Comparison of ENCODE assay signal across 16 mouse cellular contexts in the genomic region with DNA sequence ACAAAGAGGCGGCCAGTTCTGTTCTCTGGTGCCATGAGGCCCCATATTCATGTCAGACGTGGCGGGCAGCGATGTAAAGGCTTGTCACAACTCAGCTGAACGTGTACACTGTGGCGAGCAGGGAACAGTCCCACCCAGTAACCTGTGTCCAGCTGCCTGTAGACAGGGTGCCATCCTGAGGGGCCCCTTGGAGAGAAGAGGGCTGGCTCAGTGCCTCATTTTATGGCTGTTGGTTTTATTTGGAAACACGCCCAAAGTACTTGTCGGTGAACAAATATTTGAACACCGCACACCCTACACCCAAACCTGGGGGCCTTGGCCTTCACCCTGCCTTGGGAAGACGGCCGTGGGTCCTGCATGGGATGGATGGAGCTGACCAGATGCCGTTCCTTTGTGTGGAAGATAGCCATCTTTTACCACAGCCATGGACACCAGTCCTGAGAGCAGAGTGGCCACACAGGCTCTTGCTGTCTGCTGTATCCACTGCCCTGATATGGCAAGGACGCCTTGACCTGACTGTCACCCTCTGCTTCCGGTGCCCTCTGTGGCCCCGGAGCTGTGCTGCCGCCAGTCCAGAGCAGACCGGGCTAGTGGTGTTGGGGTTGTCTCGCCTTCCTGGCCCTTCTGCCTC. TPM values are rescaled to one million over a fixed set of nuclear protein-coding genes. Genes with fewer than 3 reads are reported as not detected.
DNase-seq lines count a peak whose midpoint lies in the region; ATAC-seq and TF ChIP-seq lines count a peak whose summit lies in the region.
"Had no signal": no experiment of that assay in that cellular context is flagged by ENCODE, and none has a peak within 500 bp of the region (broad histone marks: within the 10 kb centered on the region; RNA-seq: fewer than 3 reads in every experiment).

No protein-coding gene starts in this region.

- H3K27ac ChIP-seq in midbrain, embryonic 10.5 days (replicated peaks) = 0 out of 2 replicates have a peak overlapping the region, but pooled peaks have one; percentile 5
- H3K27ac ChIP-seq in midbrain, embryonic 16.5 days (ENCODE audit: low read length) = no peak overlapping the region
- H3K27ac ChIP-seq in liver, postnatal 0 days (ENCODE audit: low read depth) = no peak overlapping the region
- peak overlapping the region; percentile 41; the same call in 1 of the 2 replicates for H3K27ac ChIP-seq in stomach, embryonic 14.5 days (ENCODE audit: low read length)
- H3K27ac ChIP-seq: forebrain, embryonic 13.5 days; liver, embryonic 14.5 days had no signal

- H3K4me2 ChIP-seq in midbrain, embryonic 16.5 days (ENCODE audit: low read length) = no peak overlapping the region
- no peak overlapping the region for H3K4me2 ChIP-seq in liver, postnatal 0 days (ENCODE audit: low read depth, low read length)
- H3K4me2 ChIP-seq in stomach, embryonic 14.5 days (replicated peaks; ENCODE audit: low read depth, low read length) = 0 out of 2 replicates have a peak overlapping the region, but pooled peaks have one; percentile 8
- H3K4me2 ChIP-seq: forebrain, embryonic 13.5 days had no signal

- no peak for ATAC-seq in midbrain, embryonic 16.5 days
- ATAC-seq in liver, postnatal 0 days = peak; percentile 26; the same call in 1 of the 2 replicates
- ATAC-seq in stomach, embryonic 14.5 days (ENCODE audit: insufficient number of reproducible peaks, insufficient read depth, low FRiP score, low read depth) = peak; percentile 65; the same call in 1 of the 2 replicates
- no peak for ATAC-seq in megakaryocyte progenitor cell, adult 5-6 weeks (replicated peaks; ENCODE audit: poor library complexity)
- ATAC-seq: forebrain, embryonic 13.5 days had no signal

- 92% methylated on average over 18 of the region's 18 CpGs for WGBS in midbrain, embryonic 10.5 days
- 85% methylated on average over 18 of the region's 18 CpGs for WGBS in midbrain, embryonic 16.5 days
- WGBS in liver, postnatal 0 days (ENCODE audit: insufficient replicate concordance) = 60% methylated on average over 18 of the region's 18 CpGs
- WGBS in stomach, embryonic 14.5 days = 68% methylated on average over 18 of the region's 18 CpGs

- no peak overlapping the region for H3K9ac ChIP-seq in midbrain, embryonic 16.5 days (ENCODE audit: low read depth, low read length)
- no peak overlapping the region; the same call in 1 of the 2 replicates for H3K9ac ChIP-seq in liver, postnatal 0 days (replicated peaks)
- no peak overlapping the region for H3K9ac ChIP-seq in stomach, embryonic 14.5 days (replicated peaks; ENCODE audit: low read depth, low read length)
- H3K9ac ChIP-seq: liver, embryonic 14.5 days had no signal

- no peak overlapping the region for H3K4me3 ChIP-seq in midbrain, embryonic 10.5 days
- no peak overlapping the region for H3K4me3 ChIP-seq in midbrain, embryonic 16.5 days (ENCODE audit: low read depth, low read length)
- no peak overlapping the region for H3K4me3 ChIP-seq in liver, postnatal 0 days (ENCODE audit: low read depth, low read length)
- no peak overlapping the region for H3K4me3 ChIP-seq in stomach, embryonic 14.5 days (ENCODE audit: low read depth, low read length)
- H3K4me3 ChIP-seq: forebrain, embryonic 13.5 days had no signal

- TF ChIP-seq EP300 in liver, postnatal 0 days (IDR thresholded peaks at IDR 0.05; ENCODE audit: low read depth) = no peak

- no peak for TF ChIP-seq CTCF in liver, postnatal 0 days (IDR thresholded peaks at IDR 0.05; ENCODE audit: low read depth)

- peaks cover 66% of the 10 kb centered on the region for H3K4me1 ChIP-seq in midbrain, embryonic 10.5 days
- peaks cover 17% of the 10 kb centered on the region for H3K4me1 ChIP-seq in midbrain, embryonic 16.5 days (ENCODE audit: control insufficient read depth, insufficient read depth, low read length)
- H3K4me1 ChIP-seq in liver, postnatal 0 days (ENCODE audit: insufficient read depth) = peaks cover 14% of the 10 kb centered on the region
- peaks cover 25% of the 10 kb centered on the region for H3K4me1 ChIP-seq in stomach, embryonic 14.5 days (ENCODE audit: control insufficient read depth, insufficient read depth, low read length)

- DNase-seq in heart, adult 11 months = peak; percentile 90
- no peak for DNase-seq in heart, postnatal 14 days
- no peak for DNase-seq in midbrain, embryonic 10.5 days (ENCODE audit: low spot score)
- DNase-seq in liver, postnatal 0 days = no peak
- no peak for DNase-seq in gastrocnemius, postnatal 4 days (ENCODE audit: low spot score in 2 of 2)
- DNase-seq: adrenal gland, postnatal 14 days; cerebellum, adult 11 months; gastrocnemius, postnatal 36 days; kidney, adult 9 months; layer of hippocampus, postnatal 36 days had no signal

- intact Hi-C loops in heart, postnatal 14 days (cut with DNase I) = no loop called here

- no peaks in the 10 kb centered on the region for H3K9me3 ChIP-seq in midbrain, embryonic 10.5 days (replicated peaks)
- H3K9me3 ChIP-seq in midbrain, embryonic 16.5 days (replicated peaks; ENCODE audit: control insufficient read depth, low read length, poor library complexity, severe bottlenecking) = no peaks in the 10 kb centered on the region
- H3K9me3 ChIP-seq in liver, postnatal 0 days (ENCODE audit: low read length) = no peaks in the 10 kb centered on the region
- H3K9me3 ChIP-seq in stomach, embryonic 14.5 days (ENCODE audit: control insufficient read depth, low read depth, low read length) = no peaks in the 10 kb centered on the region
- H3K9me3 ChIP-seq: forebrain, embryonic 13.5 days had no signal

- H3K36me3 ChIP-seq in midbrain, embryonic 10.5 days = peaks cover 97% of the 10 kb centered on the region
- H3K36me3 ChIP-seq in midbrain, embryonic 16.5 days (ENCODE audit: control insufficient read depth, insufficient read depth, low read length) = peaks cover 28% of the 10 kb centered on the region
- H3K36me3 ChIP-seq in liver, postnatal 0 days (replicated peaks; ENCODE audit: insufficient read depth, low read length) = peaks cover 76% of the 10 kb centered on the region
- peaks cover 64% of the 10 kb centered on the region for H3K36me3 ChIP-seq in stomach, embryonic 14.5 days (ENCODE audit: control insufficient read depth, insufficient read depth, low read length)

- no peaks in the 10 kb centered on the region for H3K27me3 ChIP-seq in midbrain, embryonic 10.5 days (ENCODE audit: low read depth, poor library complexity, severe bottlenecking)
- no peaks in the 10 kb centered on the region for H3K27me3 ChIP-seq in midbrain, embryonic 16.5 days (ENCODE audit: control insufficient read depth, insufficient read depth, low read depth, low read length)
- no peaks in the 10 kb centered on the region for H3K27me3 ChIP-seq in liver, postnatal 0 days (ENCODE audit: insufficient read depth, low read length)
- H3K27me3 ChIP-seq in stomach, embryonic 14.5 days (ENCODE audit: control insufficient read depth, insufficient read depth, low read length) = no peaks in the 10 kb centered on the region
- H3K27me3 ChIP-seq: forebrain, embryonic 13.5 days had no signal

RNA-seq across cellular contexts. Expression of a gene that starts 8.1 kb away (rescaled TPM):
- 10 to 100 TPM; 19.6 to 27.0 TPM for total RNA-seq in heart, postnatal 14 days (2021)
- 32.6 and 35.2 TPM in 2 replicates for polyA plus RNA-seq in midbrain, embryonic 10.5 days (2016; fragmentation: Nextera tagmentation; extraction: Ambion mirVana)
- 9.7 and 11.5 TPM in 2 replicates for polyA plus RNA-seq in midbrain, embryonic 16.5 days (2015; fragmentation: Nextera tagmentation; extraction: Ambion mirVana)
- 15.1 TPM in 2 replicates for polyA plus RNA-seq in liver, postnatal 0 days (2015; fragmentation: Nextera tagmentation; extraction: Ambion mirVana)
- polyA plus RNA-seq in stomach, embryonic 14.5 days (2014; fragmentation: Nextera tagmentation; extraction: Ambion mirVana) = 26.2 and 26.6 TPM in 2 replicates
- total RNA-seq in megakaryocyte progenitor cell, adult 5-6 weeks (2015) = 76.5 and 77.3 TPM in 2 replicates
- 152 and 159 TPM in 2 replicates for total RNA-seq in megakaryocyte progenitor cell, adult 5-6 weeks (2017)
- total RNA-seq in gastrocnemius, postnatal 4 days (2021) = 10 to 100 TPM; 43.3 to 44.1 TPM

RNA-seq across cellular contexts. Expression of a gene that starts 34.0 kb away (rescaled TPM):
- not detected for total RNA-seq in heart, postnatal 14 days (2021)
- 0.05 TPM in 1 of 2 replicates, not detected in the other for polyA plus RNA-seq in midbrain, embryonic 10.5 days (2016; fragmentation: Nextera tagmentation; extraction: Ambion mirVana)
- not detected in 2 replicates for polyA plus RNA-seq in midbrain, embryonic 16.5 days (2015; fragmentation: Nextera tagmentation; extraction: Ambion mirVana)
- polyA plus RNA-seq in liver, postnatal 0 days (2015; fragmentation: Nextera tagmentation; extraction: Ambion mirVana) = not detected in 2 replicates
- not detected in 2 replicates for polyA plus RNA-seq in stomach, embryonic 14.5 days (2014; fragmentation: Nextera tagmentation; extraction: Ambion mirVana)
- not detected in 2 replicates for total RNA-seq in megakaryocyte progenitor cell, adult 5-6 weeks (2015)
- total RNA-seq in megakaryocyte progenitor cell, adult 5-6 weeks (2017) = not detected in 2 replicates
- under 1 TPM in 1 of 2 experiments, not detected in 1; 0.10 TPM for total RNA-seq in gastrocnemius, postnatal 4 days (2021)
- total RNA-seq: adrenal gland, postnatal 14 days; gastrocnemius, postnatal 36 days; layer of hippocampus, postnatal 36 days had no signal
- polyA plus RNA-seq: forebrain, embryonic 13.5 days; liver, embryonic 14.5 days; small intestine, adult 2 months had no signal

RNA-seq across cellular contexts. Expression of a gene that starts 42.6 kb away (rescaled TPM):
- total RNA-seq in heart, postnatal 14 days (2021) = 10 to 100 TPM; 62.5 TPM
- polyA plus RNA-seq in midbrain, embryonic 10.5 days (2016; fragmentation: Nextera tagmentation; extraction: Ambion mirVana) = 25.1 and 32.4 TPM in 2 replicates
- 24.5 and 27.8 TPM in 2 replicates for polyA plus RNA-seq in midbrain, embryonic 16.5 days (2015; fragmentation: Nextera tagmentation; extraction: Ambion mirVana)
- 6.3 and 7.6 TPM in 2 replicates for polyA plus RNA-seq in liver, postnatal 0 days (2015; fragmentation: Nextera tagmentation; extraction: Ambion mirVana)
- polyA plus RNA-seq in stomach, embryonic 14.5 days (2014; fragmentation: Nextera tagmentation; extraction: Ambion mirVana) = 9.9 and 10.5 TPM in 2 replicates
- 1.1 and 3.8 TPM in 2 replicates for total RNA-seq in megakaryocyte progenitor cell, adult 5-6 weeks (2015)
- total RNA-seq in megakaryocyte progenitor cell, adult 5-6 weeks (2017) = 2.6 and 8.5 TPM in 2 replicates
- total RNA-seq in gastrocnemius, postnatal 4 days (2021) = 10 to 100 TPM; 53.6 to 54.6 TPM

Comparison
In these comparisons a context has a peak if more than half of its experiments do, and no peak if none do; other contexts are left out.
1. H3K27ac ChIP-seq: peak in midbrain, embryonic 10.5 days (single experiment) and stomach, embryonic 14.5 days (single experiment); none in midbrain, embryonic 16.5 days (single experiment) and liver, postnatal 0 days (single experiment).
2. ATAC-seq: peak in liver, postnatal 0 days (single experiment) and stomach, embryonic 14.5 days (single experiment); none in midbrain, embryonic 16.5 days (single experiment) and megakaryocyte progenitor cell, adult 5-6 weeks (single experiment).